Mouse (Mus musculus) myocyte (in vitro differentiated cells): ENCODE results near the gene Cd2bp2.

Experiments
- MAX ChIP-seq: IDR thresholded peaks from one replicate; pipeline ENCODE4 v1.6.1; 2011; ENCODE audit warnings: low read depth, mild to moderate bottlenecking, control low read depth
- MYOG ChIP-seq, 3 experiments: IDR thresholded peaks; one replicate each; pipeline ENCODE4 v1.6.1; 2011; ENCODE audit warnings: control low read depth in 2 of 3, low read depth in 2 of 3, mild to moderate bottlenecking in 2 of 3; ENCODE audit not compliant: insufficient read length in 2 of 3, control insufficient read depth in 1 of 3, insufficient read depth in 1 of 3
- POLR2A ChIP-seq: IDR thresholded peaks from one replicate; pipeline ENCODE4 v1.6.1; 2011; ENCODE audit warnings: low read depth, mild to moderate bottlenecking, control low read depth, moderate library complexity; ENCODE audit not compliant: insufficient read length
- POLR2AphosphoS2 ChIP-seq: IDR thresholded peaks from one replicate; pipeline ENCODE4 v1.6.1; 2011; ENCODE audit warnings: low read depth, control low read depth; ENCODE audit not compliant: insufficient read length
- SRF ChIP-seq: IDR thresholded peaks from one replicate; pipeline ENCODE4 v1.6.1; 2011; ENCODE audit warnings: low read depth; ENCODE audit not compliant: control insufficient read depth, insufficient read length
- TCF12 ChIP-seq: IDR thresholded peaks from one replicate; pipeline ENCODE4 v1.6.1; 2011; ENCODE audit warnings: mild to moderate bottlenecking, control low read depth; ENCODE audit not compliant: poor library complexity, insufficient read depth, severe bottlenecking

DNA sequence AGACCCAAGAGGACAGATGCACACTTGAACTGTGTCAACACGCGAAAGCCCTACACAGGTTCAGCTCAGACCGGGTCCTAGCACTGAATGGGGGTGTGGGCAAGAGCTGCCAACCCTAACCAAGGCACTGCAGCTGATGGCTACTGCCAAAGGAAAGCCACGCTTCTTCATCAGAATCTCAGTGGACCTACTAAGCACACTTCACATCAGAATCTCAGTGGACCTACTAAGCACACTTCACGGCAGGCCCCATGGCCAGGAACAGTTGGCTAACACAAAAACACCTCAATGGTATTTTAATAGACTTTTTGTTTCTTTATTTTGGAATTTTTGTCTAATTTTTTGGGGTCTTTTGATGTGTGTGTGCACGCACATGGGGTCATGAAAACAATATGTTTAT is 43.4 kb downstream of the Cd2bp2 start:
- TF ChIP-seq POLR2AphosphoS2 (no peak), MYOG (IDR thresholded peaks at IDR 0.05; ENCODE audit: control insufficient read depth in 1 of 3, insufficient read depth in 1 of 3, insufficient read length in 2 of 3, low read depth in 2 of 3) (no peak), POLR2A (no peak), TCF12 (no peak), MAX (no peak), SRF (no peak)
